Mouse (Mus musculus) forebrain, embryonic 10.5 days (tissue): ENCODE results near the gene Ncln. TPM values are rescaled to one million over a fixed set of nuclear protein-coding genes. Genes with fewer than 3 reads are reported as not detected.
"Not testable (repeated sequence)": the region's sequence is repeated elsewhere in the genome, so short reads cannot be mapped to it uniquely, and the experiment has no call there.

ENCODE experiments used
- DNase-seq: peaks from one replicate; pipeline ENCODE4 v3.0.0-alpha.2; 2017; ENCODE audit warnings: low spot score; ENCODE audit errors: extremely low spot score
- H3K27ac ChIP-seq: fragments of 300-500 bp; sonication (generic); 2 replicates; pipeline ENCODE4 v1.5.1; 2016; ENCODE audit warnings: mild to moderate bottlenecking
- H3K27me3 ChIP-seq: fragments of 300-500 bp; sonication (generic); 2 replicates; pipeline ENCODE4 v1.6.1; 2016; ENCODE audit warnings: mild to moderate bottlenecking; ENCODE audit not compliant: poor library complexity, severe bottlenecking
- H3K36me3 ChIP-seq: fragments of 300-500 bp; sonication (generic); replicated peaks from 2 replicates; pipeline ENCODE4 v1.6.1; 2016; ENCODE audit warnings: mild to moderate bottlenecking, moderate library complexity
- H3K4me1 ChIP-seq: fragments of 300-500 bp; sonication (generic); 2 replicates; pipeline ENCODE4 v1.6.1; 2016
- H3K4me3 ChIP-seq: fragments of 300-500 bp; sonication (generic); 2 replicates; pipeline ENCODE4 v1.5.1; 2016; ENCODE audit warnings: mild to moderate bottlenecking, moderate library complexity
- H3K9me3 ChIP-seq: fragments of 300-500 bp; sonication (generic); 2 replicates; pipeline ENCODE4 v1.6.1; 2016; ENCODE audit warnings: mild to moderate bottlenecking, moderate library complexity
- WGBS: fragments of 180-500 bp; shearing (Covaris S2); methylation state at CpG from one replicate; pipeline ENCODE4 v1.1.7; 2016; 5-methylcytosine and 5-hydroxymethylcytosine counted together
- microRNA-seq: library from miRNA; unstranded; fragments of <30 nt; microRNA quantifications from one replicate; pipeline ENCODE4, GENCODE M21; 2017
- polyA plus RNA-seq: library from polyadenylated mRNA; unstranded; fragments of >200 nt; fragmentation: Nextera tagmentation; extraction: Ambion mirVana; gene quantifications from 2 replicates; pipeline ENCODE4 v1.2.1, GENCODE M21; 2016

Gene Ncln
- polyA plus RNA-seq, 1 experiment from 2014 or later = 88.2 TPM

GRCm38 (mm10) chr10:81452237-81452946, 43.8 kb downstream of the Ncln start:
- H3K4me1 ChIP-seq = peaks cover 6% of the 10 kb centered on the region
- 10% methylated on average over 36 of the region's 36 CpGs for WGBS
- H3K9me3 ChIP-seq = no peaks in the 10 kb centered on the region
- DNase-seq = no peak
- H3K27me3 ChIP-seq = peaks cover 73% of the 10 kb centered on the region
- no peaks in the 10 kb centered on the region for H3K36me3 ChIP-seq
- H3K27ac ChIP-seq = no peak overlapping the region
- H3K4me3 ChIP-seq = peak overlapping the region; percentile 11

DNA sequence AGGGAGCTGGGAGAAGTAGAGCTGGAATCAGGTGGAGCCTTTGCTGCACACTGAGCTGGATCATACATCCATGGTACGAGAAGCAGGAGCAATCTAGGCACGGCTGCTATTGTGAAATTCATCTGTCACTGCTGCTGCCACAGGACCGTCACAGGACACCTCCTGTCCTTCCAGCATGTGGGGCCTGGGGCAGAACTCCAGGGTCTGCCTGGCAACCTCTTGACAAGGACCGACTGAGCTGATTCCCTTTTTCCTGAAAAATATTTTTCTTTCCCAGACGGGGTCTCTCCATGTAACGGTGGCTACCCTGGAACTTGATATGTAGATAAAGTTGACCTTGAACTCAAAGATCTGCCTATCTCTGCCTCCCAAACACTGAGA, 44.8 kb downstream of the Ncln start:
- Histone ChIP-seq H3K27ac (no peak overlapping the region), H3K27me3 (peaks cover 62% of the 10 kb centered on the region), H3K4me1 (peaks cover 6% of the 10 kb centered on the region), H3K36me3 (no peaks in the 10 kb centered on the region), H3K4me3 (no peak overlapping the region), H3K9me3 (no peaks in the 10 kb centered on the region)
- no peak for DNase-seq
- 74% methylated on average over 6 of the region's 6 CpGs for WGBS

DNA sequence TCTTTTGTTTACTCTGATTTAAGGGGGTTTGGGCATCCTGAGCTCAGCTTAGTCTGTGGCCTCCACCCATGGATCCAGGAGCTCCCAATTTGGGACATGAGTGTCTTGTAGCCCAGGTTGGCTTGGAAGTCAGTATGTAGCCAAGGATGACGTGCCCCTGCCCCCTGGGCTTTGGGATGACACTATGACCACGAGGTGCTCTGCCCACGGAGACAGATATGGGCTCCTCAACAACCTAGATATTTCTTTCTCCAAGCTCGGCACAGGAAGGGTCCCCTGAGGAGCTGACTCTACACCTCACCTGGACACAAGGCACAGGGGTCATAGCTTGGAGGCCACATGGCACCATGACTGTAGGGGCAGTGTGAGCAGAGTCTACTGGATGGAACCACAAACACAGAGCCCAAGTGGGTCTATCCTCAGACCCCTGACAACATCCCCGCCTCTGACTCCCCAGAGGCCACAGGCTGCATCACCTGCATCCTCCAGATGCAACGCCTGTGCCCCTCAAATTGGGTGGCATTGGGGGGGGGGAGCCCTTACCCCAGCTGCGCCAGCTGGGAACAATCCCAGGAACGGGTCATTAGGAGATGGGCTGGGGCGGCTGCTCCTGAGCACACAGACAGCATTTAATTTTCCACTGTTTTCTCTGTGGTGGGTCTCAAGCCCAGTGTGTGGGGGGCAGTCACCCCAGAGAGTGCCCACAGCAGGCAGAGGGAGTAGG, 45.4 kb downstream of the Ncln start:
- DNase-seq = no peak
- Histone ChIP-seq H3K9me3 (no peaks in the 10 kb centered on the region), H3K36me3 (no peaks in the 10 kb centered on the region), H3K4me1 (peaks cover 6% of the 10 kb centered on the region), H3K27me3 (peaks cover 57% of the 10 kb centered on the region), H3K27ac (no peak overlapping the region), H3K4me3 (no peak overlapping the region)
- 71% methylated on average over 9 of the region's 9 CpGs for WGBS

- Histone ChIP-seq H3K4me3 (no peak overlapping the region), H3K27ac (no peak overlapping the region), H3K4me1 (peaks cover 6% of the 10 kb centered on the region), H3K27me3 (peaks cover 50% of the 10 kb centered on the region), H3K9me3 (no peaks in the 10 kb centered on the region), H3K36me3 (no peaks in the 10 kb centered on the region)
- DNase-seq = peak; percentile 85
- WGBS = 1% methylated on average over 7 of the region's 7 CpGs
These were observed 46.1 kb downstream of the Ncln start for GRCm38 (mm10) chr10:81450140-81450539.

GRCm38 (mm10) chr10:81445516-81445915, 50.7 kb downstream of the Ncln start:
- not testable (repeated sequence) for H3K36me3 ChIP-seq, H3K27me3 ChIP-seq, H3K9me3 ChIP-seq, H3K4me3 ChIP-seq, H3K27ac ChIP-seq, DNase-seq, H3K4me1 ChIP-seq
- 48% methylated on average over 2 of the region's 2 CpGs for whole genome bisulfite sequencing

DNA sequence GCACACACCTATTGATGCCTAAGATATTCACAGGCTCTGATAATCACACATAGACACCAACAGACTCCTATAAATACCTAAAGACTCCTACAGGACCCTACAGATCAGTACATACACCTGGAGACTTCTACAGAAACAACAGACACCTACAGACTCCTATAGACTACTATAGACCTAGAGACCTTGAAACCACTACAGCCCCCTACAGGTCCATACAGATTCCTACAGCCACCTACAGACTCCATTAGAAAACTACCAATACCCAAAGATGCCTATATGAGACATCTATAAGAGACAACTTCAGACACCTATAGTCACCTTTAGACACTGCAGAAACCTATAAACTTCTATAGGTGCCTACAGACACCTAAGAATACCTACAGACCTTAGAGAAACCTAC, 55.2 kb downstream of the Ncln start:
- H3K27ac ChIP-seq = no peak overlapping the region
- no peaks in the 10 kb centered on the region for H3K9me3 ChIP-seq
- no peaks in the 10 kb centered on the region for H3K4me1 ChIP-seq
- no peak overlapping the region for H3K4me3 ChIP-seq
- H3K36me3 ChIP-seq = no peaks in the 10 kb centered on the region
- H3K27me3 ChIP-seq = 0 out of 2 replicates have a peak, but pooled peaks cover 5% of the 10 kb centered on the region
- no peak for DNase-seq

Small RNA genes within 50 kb of the gene (microRNA-seq; reads per million reads assigned to microRNA genes)
- gene Gm25595 = not detected

Other genes with a start within 250 kb of the Ncln start
- gene Matk, start 243.5 kb downstream of the Ncln start, polyA plus RNA-seq = 3.7 and 5.0 TPM in 2 replicates
- 217 TPM in 2 replicates for gene Mrpl54, start 229.5 kb downstream of the Ncln start, polyA plus RNA-seq
- gene Apba3, start 229.4 kb downstream of the Ncln start, polyA plus RNA-seq = 51.9 and 52.1 TPM in 2 replicates
- 8.8 and 10.1 TPM in 2 replicates for gene Tjp3, start 204.8 kb downstream of the Ncln start, polyA plus RNA-seq
- 60.6 and 62.1 TPM in 2 replicates for gene Pip5k1c, start 203.4 kb downstream of the Ncln start, polyA plus RNA-seq
- 56.0 and 56.7 TPM in 2 replicates for gene Cactin, start 175.3 kb downstream of the Ncln start, polyA plus RNA-seq
- 2.4 and 3.0 TPM in 2 replicates for gene Tbxa2r, start 167.7 kb downstream of the Ncln start, polyA plus RNA-seq
- gene Gipc3, start 153.1 kb downstream of the Ncln start, polyA plus RNA-seq = not detected in 2 replicates
- 101 and 108 TPM in 2 replicates for gene Hmg20b, start 145.9 kb downstream of the Ncln start, polyA plus RNA-seq
- 6.7 and 7.5 TPM in 2 replicates for gene Mfsd12, start 138.9 kb downstream of the Ncln start, polyA plus RNA-seq
- 0.35 and 0.52 TPM in 2 replicates for gene 4930404N11Rik, start 130.6 kb downstream of the Ncln start, polyA plus RNA-seq
- gene Fzr1, start 117.9 kb downstream of the Ncln start, polyA plus RNA-seq = 135 and 139 TPM in 2 replicates
- 96.8 and 97.9 TPM in 2 replicates for gene Dohh, start 112.0 kb downstream of the Ncln start, polyA plus RNA-seq
- 2.6 and 3.1 TPM in 2 replicates for gene Gm48551, start 111.9 kb downstream of the Ncln start, polyA plus RNA-seq
- gene Gm48552, start 107.4 kb downstream of the Ncln start, polyA plus RNA-seq = 0.78 and 1.4 TPM in 2 replicates
- gene Smim24, start 103.3 kb downstream of the Ncln start, polyA plus RNA-seq = 1.6 and 1.9 TPM in 2 replicates
- 7.3 and 8.6 TPM in 2 replicates for gene Nfic, start 40.8 kb downstream of the Ncln start, polyA plus RNA-seq
- 3.1 and 5.6 TPM in 2 replicates for gene Celf5, start 13.7 kb downstream of the Ncln start, polyA plus RNA-seq
- gene S1pr4, start 3.7 kb upstream of the Ncln start, polyA plus RNA-seq = 0.32 and 0.33 TPM in 2 replicates
- gene Gna15, start 27.8 kb upstream of the Ncln start, polyA plus RNA-seq = 0.84 and 1.1 TPM in 2 replicates
- 73.4 and 77.2 TPM in 2 replicates for gene Gna11, start 48.8 kb upstream of the Ncln start, polyA plus RNA-seq
- gene Aes, start 63.1 kb upstream of the Ncln start, polyA plus RNA-seq = 276 and 283 TPM in 2 replicates
- 4.1 and 4.3 TPM in 2 replicates for gene Tle2, start 78.2 kb upstream of the Ncln start, polyA plus RNA-seq
- gene Tle6, start 104.7 kb upstream of the Ncln start, polyA plus RNA-seq = 2.8 and 3.1 TPM in 2 replicates
- gene BC025920, start 109.9 kb upstream of the Ncln start, polyA plus RNA-seq = 1.6 and 2.1 TPM in 2 replicates
- gene Sirt6, start 131.4 kb upstream of the Ncln start, polyA plus RNA-seq = 52.5 and 55.1 TPM in 2 replicates
- gene Ankrd24, start 132.1 kb upstream of the Ncln start, polyA plus RNA-seq = 4.8 and 5.8 TPM in 2 replicates
- 4.5 and 6.1 TPM in 2 replicates for gene Gm10778, start 152.7 kb upstream of the Ncln start, polyA plus RNA-seq
- gene Zfp433, start 208.4 kb upstream of the Ncln start, polyA plus RNA-seq = 16.8 and 17.3 TPM in 2 replicates